Mouse (Mus musculus): ENCODE measurements around the gene Arpc1a. TPM values are rescaled to one million over a fixed set of nuclear protein-coding genes. Genes with fewer than 3 reads are reported as not detected.
A peak's percentile ranks its signal among the peaks of the same experiment; 100 is the strongest.
"Not testable (repeated sequence)": the region's sequence is repeated elsewhere in the genome, so short reads cannot be mapped to it uniquely, and the experiment has no call there.

Gene Arpc1a
- 146 and 150 TPM in 2 replicates for polyA plus RNA-seq (2015; fragmentation: Nextera tagmentation; extraction: Ambion mirVana)

GRCm38 (mm10) chr5:145083632-145084451, at the start of gene Arpc1a, which contains the start of gene Kpna7:
Arpc1a (plus strand) TSS chr5:145083830.
Kpna7 (minus strand) TSS chr5:145084030.
- peak within 1 kb of the TSS; percentile 69 for H3K27ac ChIP-seq (ENCODE audit: low read length)
- peak; percentile 97 for ATAC-seq (ENCODE audit: low read depth)
- under 1% methylated on average over 54 of the region's 54 CpGs for WGBS

GRCm38 (mm10) chr5:145041628-145042027, 42.0 kb upstream of the Arpc1a start:
- H3K9ac ChIP-seq (ENCODE audit: low read length): no peak overlapping the region
- 37% methylated on average over 4 of the region's 4 CpGs for WGBS
- no peaks in the 10 kb centered on the region for H3K4me1 ChIP-seq (replicated peaks; ENCODE audit: control insufficient read depth, insufficient read depth, low read length)
- no peak overlapping the region for H3K27ac ChIP-seq (ENCODE audit: low read length)
- H3K4me3 ChIP-seq (ENCODE audit: low read length): no peak overlapping the region
- ATAC-seq (ENCODE audit: low read depth): no peak
- H3K27me3 ChIP-seq (ENCODE audit: control insufficient read depth, insufficient read depth, low read depth, low read length): no peaks in the 10 kb centered on the region
- H3K9me3 ChIP-seq (ENCODE audit: control insufficient read depth, low read length): no peaks in the 10 kb centered on the region
- H3K4me2 ChIP-seq (ENCODE audit: low read depth, low read length): no peak overlapping the region
- no peaks in the 10 kb centered on the region for H3K36me3 ChIP-seq (ENCODE audit: control insufficient read depth, insufficient read depth, low read length)

More at GRCm38 (mm10) chr5:145083632-145084451, at the start of gene Arpc1a, which contains the start of gene Kpna7:
- H3K4me3 ChIP-seq (ENCODE audit: low read length): peak within 1 kb of the TSS; percentile 95
- no peaks in the 10 kb centered on the region for H3K9me3 ChIP-seq (ENCODE audit: control insufficient read depth, low read length)
- no peaks in the 10 kb centered on the region for H3K27me3 ChIP-seq (ENCODE audit: control insufficient read depth, insufficient read depth, low read depth, low read length)
- H3K4me1 ChIP-seq (replicated peaks; ENCODE audit: control insufficient read depth, insufficient read depth, low read length): peaks cover 10% of the 10 kb centered on the region; the same call in 1 of the 2 replicates
- peak within 1 kb of the TSS; percentile 94 for H3K4me2 ChIP-seq (ENCODE audit: low read depth, low read length)
- 0 out of 2 replicates have a peak, but pooled peaks cover 2% of the 10 kb centered on the region for H3K36me3 ChIP-seq (ENCODE audit: control insufficient read depth, insufficient read depth, low read length)
- H3K9ac ChIP-seq (ENCODE audit: low read length): peak within 1 kb of the TSS; percentile 98

DNA sequence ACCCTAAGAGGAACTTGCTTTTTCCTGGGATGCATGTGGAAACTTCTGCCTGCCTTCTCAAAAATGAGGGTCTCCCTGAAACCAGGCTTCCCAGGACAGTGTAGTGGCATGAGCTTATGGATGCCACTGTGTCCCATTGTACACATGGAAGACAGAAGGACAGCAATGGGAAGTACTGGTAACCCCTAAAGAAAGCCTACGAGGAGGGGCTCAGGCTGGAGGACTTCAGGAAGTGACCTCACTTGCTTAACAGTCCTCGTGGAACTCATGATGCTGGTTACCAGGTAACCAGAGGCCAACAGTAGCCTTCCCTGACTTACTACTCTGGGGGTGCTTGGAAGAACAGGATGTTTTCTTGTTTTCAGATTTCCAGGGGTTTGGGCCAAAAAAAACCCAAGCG, 40.9 kb upstream of the Arpc1a start, which contains the start of gene 1700018F24Rik:
Gene 1700018F24Rik (plus strand): TSS at position 301 of the 400 bp plus-strand sequence.
- H3K36me3 ChIP-seq (ENCODE audit: control insufficient read depth, insufficient read depth, low read length); H3K4me3 ChIP-seq (ENCODE audit: low read length); ATAC-seq (ENCODE audit: low read depth); H3K4me1 ChIP-seq (replicated peaks; ENCODE audit: control insufficient read depth, insufficient read depth, low read length); H3K27ac ChIP-seq (ENCODE audit: low read length); H3K9me3 ChIP-seq (ENCODE audit: control insufficient read depth, low read length); H3K4me2 ChIP-seq (ENCODE audit: low read depth, low read length); H3K9ac ChIP-seq (ENCODE audit: low read length); H3K27me3 ChIP-seq (ENCODE audit: control insufficient read depth, insufficient read depth, low read depth, low read length): not testable (repeated sequence)
- WGBS: 41% methylated on average over 2 of the region's 3 CpGs

GRCm38 (mm10) chr5:145054187-145054586, 29.4 kb upstream of the Arpc1a start:
- H3K4me1 ChIP-seq (replicated peaks; ENCODE audit: control insufficient read depth, insufficient read depth, low read length); H3K27ac ChIP-seq (ENCODE audit: low read length); H3K9me3 ChIP-seq (ENCODE audit: control insufficient read depth, low read length); H3K4me3 ChIP-seq (ENCODE audit: low read length); H3K36me3 ChIP-seq (ENCODE audit: control insufficient read depth, insufficient read depth, low read length); H3K27me3 ChIP-seq (ENCODE audit: control insufficient read depth, insufficient read depth, low read depth, low read length); ATAC-seq (ENCODE audit: low read depth); H3K4me2 ChIP-seq (ENCODE audit: low read depth, low read length); H3K9ac ChIP-seq (ENCODE audit: low read length): not testable (repeated sequence)
- WGBS: 37% methylated on average over 3 of the region's 3 CpGs

- Histone ChIP-seq H3K9ac (ENCODE audit: low read length) (no peak overlapping the region), H3K9me3 (ENCODE audit: control insufficient read depth, low read length) (no peaks in the 10 kb centered on the region), H3K4me3 (ENCODE audit: low read length) (no peak overlapping the region), H3K27me3 (ENCODE audit: control insufficient read depth, insufficient read depth, low read depth, low read length) (no peaks in the 10 kb centered on the region), H3K4me2 (ENCODE audit: low read depth, low read length) (no peak overlapping the region), H3K36me3 (ENCODE audit: control insufficient read depth, insufficient read depth, low read length) (no peaks in the 10 kb centered on the region), H3K27ac (ENCODE audit: low read length) (no peak overlapping the region), H3K4me1 (replicated peaks; ENCODE audit: control insufficient read depth, insufficient read depth, low read length) (no peaks in the 10 kb centered on the region)
- ATAC-seq (ENCODE audit: low read depth): no peak
- WGBS: 84% methylated on average over 8 of the region's 8 CpGs
Measured at GRCm38 (mm10) chr5:145057907-145058306, 25.7 kb upstream of the Arpc1a start.

GRCm38 (mm10) chr5:145058722-145059121, 24.9 kb upstream of the Arpc1a start:
- H3K4me3 ChIP-seq (ENCODE audit: low read length): no peak overlapping the region
- no peaks in the 10 kb centered on the region for H3K9me3 ChIP-seq (ENCODE audit: control insufficient read depth, low read length)
- no peak overlapping the region for H3K27ac ChIP-seq (ENCODE audit: low read length)
- no peaks in the 10 kb centered on the region for H3K4me1 ChIP-seq (replicated peaks; ENCODE audit: control insufficient read depth, insufficient read depth, low read length)
- H3K36me3 ChIP-seq (ENCODE audit: control insufficient read depth, insufficient read depth, low read length): no peaks in the 10 kb centered on the region
- WGBS: 89% methylated on average over 7 of the region's 7 CpGs
- no peak overlapping the region for H3K9ac ChIP-seq (ENCODE audit: low read length)
- H3K4me2 ChIP-seq (ENCODE audit: low read depth, low read length): no peak overlapping the region
- no peak for ATAC-seq (ENCODE audit: low read depth)
- no peaks in the 10 kb centered on the region for H3K27me3 ChIP-seq (ENCODE audit: control insufficient read depth, insufficient read depth, low read depth, low read length)

- Histone ChIP-seq H3K9me3 (ENCODE audit: control insufficient read depth, low read length) (no peaks in the 10 kb centered on the region), H3K27me3 (ENCODE audit: control insufficient read depth, insufficient read depth, low read depth, low read length) (no peaks in the 10 kb centered on the region), H3K4me2 (ENCODE audit: low read depth, low read length) (no peak overlapping the region), H3K4me1 (replicated peaks; ENCODE audit: control insufficient read depth, insufficient read depth, low read length) (no peaks in the 10 kb centered on the region), H3K9ac (ENCODE audit: low read length) (no peak overlapping the region), H3K27ac (ENCODE audit: low read length) (no peak overlapping the region), H3K36me3 (ENCODE audit: control insufficient read depth, insufficient read depth, low read length) (no peaks in the 10 kb centered on the region), H3K4me3 (ENCODE audit: low read length) (no peak overlapping the region)
- ATAC-seq (ENCODE audit: low read depth): peak; percentile 71
- 71% methylated on average over 2 of the region's 2 CpGs for WGBS
Measured at GRCm38 (mm10) chr5:145059524-145059923, 24.1 kb upstream of the Arpc1a start.

DNA sequence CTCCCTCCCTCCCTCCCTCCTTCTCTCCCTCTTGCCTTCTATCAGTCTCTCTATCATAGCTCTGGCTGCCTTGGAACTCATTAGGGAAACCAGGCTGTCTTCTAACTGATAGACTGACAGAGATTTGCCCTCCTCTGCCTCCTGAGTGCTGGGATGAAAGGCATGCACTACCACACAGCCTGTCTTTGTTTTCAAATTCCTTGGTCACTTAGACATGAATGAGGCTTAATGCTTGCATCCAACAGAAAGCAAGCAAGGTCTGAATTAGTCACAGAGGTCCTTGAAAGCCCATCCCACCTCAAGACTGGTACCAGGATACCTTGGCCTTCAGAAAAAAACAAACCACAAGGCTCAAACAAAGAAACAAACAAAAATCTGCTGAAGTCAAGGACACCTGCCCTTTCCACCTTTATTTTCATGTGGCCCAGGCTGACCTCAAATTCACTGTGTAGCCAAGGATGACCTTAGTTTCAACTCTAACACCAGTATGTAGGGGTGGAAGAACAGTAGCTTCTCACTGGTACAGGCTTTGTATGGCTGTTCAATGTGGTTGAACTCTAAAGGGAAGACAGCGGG, 18.8 kb upstream of the Arpc1a start:
- no peaks in the 10 kb centered on the region for H3K4me1 ChIP-seq (replicated peaks; ENCODE audit: control insufficient read depth, insufficient read depth, low read length)
- no peak overlapping the region for H3K9ac ChIP-seq (ENCODE audit: low read length)
- H3K36me3 ChIP-seq (ENCODE audit: control insufficient read depth, insufficient read depth, low read length): no peaks in the 10 kb centered on the region
- H3K27ac ChIP-seq (ENCODE audit: low read length): no peak overlapping the region
- WGBS: 90% methylated on average over 1 of the region's 1 CpGs
- H3K9me3 ChIP-seq (ENCODE audit: control insufficient read depth, low read length): no peaks in the 10 kb centered on the region
- H3K4me2 ChIP-seq (ENCODE audit: low read depth, low read length): no peak overlapping the region
- H3K4me3 ChIP-seq (ENCODE audit: low read length): no peak overlapping the region
- no peaks in the 10 kb centered on the region for H3K27me3 ChIP-seq (ENCODE audit: control insufficient read depth, insufficient read depth, low read depth, low read length)
- no peak for ATAC-seq (ENCODE audit: low read depth)

GRCm38 (mm10) chr5:145068863-145069262, 14.8 kb upstream of the Arpc1a start:
- Histone ChIP-seq H3K36me3 (ENCODE audit: control insufficient read depth, insufficient read depth, low read length) (no peaks in the 10 kb centered on the region), H3K27me3 (ENCODE audit: control insufficient read depth, insufficient read depth, low read depth, low read length) (no peaks in the 10 kb centered on the region), H3K4me3 (ENCODE audit: low read length) (no peak overlapping the region), H3K4me2 (ENCODE audit: low read depth, low read length) (no peak overlapping the region), H3K9me3 (ENCODE audit: control insufficient read depth, low read length) (no peaks in the 10 kb centered on the region), H3K27ac (ENCODE audit: low read length) (no peak overlapping the region), H3K4me1 (replicated peaks; ENCODE audit: control insufficient read depth, insufficient read depth, low read length) (no peaks in the 10 kb centered on the region), H3K9ac (ENCODE audit: low read length) (no peak overlapping the region)
- no peak for ATAC-seq (ENCODE audit: low read depth)
- 39% methylated on average over 3 of the region's 3 CpGs for WGBS
